Mouse (Mus musculus) spleen, postnatal 4 days (tissue): Measurements from ENCODE around the gene Pde4d.

Experiments
- DNase-seq, 2 experiments: peaks; one replicate each; pipeline ENCODE4 v3.0.0; 2022; ENCODE audit warnings: low spot score in 2 of 2

Gene Pde4d

DNA sequence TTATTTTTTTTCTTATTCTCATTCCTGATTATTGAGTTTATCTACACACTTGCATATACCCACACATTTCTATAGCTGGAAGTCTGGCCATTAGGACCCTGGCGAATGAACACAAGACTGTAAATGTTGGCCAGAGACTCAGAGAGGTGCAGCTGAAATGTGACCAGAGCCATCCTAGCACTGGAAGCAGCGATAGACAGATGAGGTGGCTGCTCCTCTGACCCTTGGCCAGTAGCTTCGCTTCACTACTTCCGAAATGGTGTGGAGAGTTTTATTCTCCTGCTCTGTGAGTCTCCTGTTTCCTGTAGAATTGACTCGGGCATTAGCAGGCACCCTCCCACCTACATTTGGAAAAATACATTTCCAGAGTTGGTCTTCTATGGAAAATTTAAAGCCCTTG lies 1212.4 kb downstream of the Pde4d start:
- DNase-seq, result no peak

DNA sequence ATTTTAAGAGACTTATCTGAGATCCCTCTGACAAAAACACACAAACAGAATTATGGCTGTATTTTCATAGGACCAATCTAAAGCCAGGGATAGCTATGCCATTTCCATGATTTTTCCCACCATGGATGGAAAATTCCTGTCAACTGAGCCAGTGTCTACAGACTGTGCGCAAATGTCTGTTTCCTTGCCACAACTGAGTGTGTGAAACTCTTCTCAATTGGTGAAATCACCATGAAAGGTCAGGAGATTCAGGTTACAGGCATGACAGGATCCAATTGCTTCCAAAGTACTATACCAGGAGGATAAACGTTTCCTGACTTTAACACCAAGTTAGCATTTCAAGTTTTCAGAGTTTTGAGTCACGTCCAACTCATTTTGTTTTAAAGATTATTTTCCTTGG lies 1213.0 kb downstream of the Pde4d start:
- DNase-seq, result no peak

DNA sequence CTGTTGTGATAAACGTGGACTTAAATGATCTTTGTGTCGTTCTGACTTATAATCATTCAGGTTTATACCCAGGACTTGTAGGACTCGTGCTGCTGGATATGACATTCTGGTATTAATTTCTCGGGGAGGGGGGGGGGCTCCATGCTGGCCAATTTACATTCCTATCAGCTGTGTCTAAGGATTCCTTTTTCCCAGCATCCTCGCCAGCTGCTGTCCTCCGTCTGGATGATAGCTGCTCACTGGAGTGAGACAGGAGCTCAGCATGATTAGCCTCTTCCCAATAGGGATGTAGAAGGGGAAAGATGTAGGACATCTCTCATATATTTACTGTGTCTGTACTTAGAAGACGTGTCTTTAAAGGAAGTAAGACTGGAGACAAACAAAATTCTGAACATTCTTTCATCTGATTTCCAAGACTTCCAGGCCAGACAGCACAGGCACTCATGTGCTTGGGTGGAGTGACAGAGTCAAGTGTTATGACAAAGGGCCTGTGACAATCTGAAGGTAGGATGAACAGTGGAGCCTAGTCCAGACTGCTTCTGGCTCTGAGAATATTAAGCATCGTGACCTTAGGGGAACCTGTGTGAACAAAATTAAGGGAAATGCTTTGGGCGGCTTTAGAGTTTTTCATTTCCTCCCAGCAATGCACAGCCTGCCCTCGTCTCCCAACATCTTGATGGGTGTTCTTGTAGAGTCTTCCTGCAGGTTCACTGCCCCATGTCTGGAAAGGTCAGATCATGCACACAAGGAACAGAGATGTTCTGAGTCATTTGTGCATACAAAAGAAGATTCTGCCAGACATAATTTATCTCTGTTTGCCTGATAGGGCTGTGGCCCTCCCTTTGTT lies 1215.4 kb downstream of the Pde4d start:
- DNase-seq, result no peak

DNA sequence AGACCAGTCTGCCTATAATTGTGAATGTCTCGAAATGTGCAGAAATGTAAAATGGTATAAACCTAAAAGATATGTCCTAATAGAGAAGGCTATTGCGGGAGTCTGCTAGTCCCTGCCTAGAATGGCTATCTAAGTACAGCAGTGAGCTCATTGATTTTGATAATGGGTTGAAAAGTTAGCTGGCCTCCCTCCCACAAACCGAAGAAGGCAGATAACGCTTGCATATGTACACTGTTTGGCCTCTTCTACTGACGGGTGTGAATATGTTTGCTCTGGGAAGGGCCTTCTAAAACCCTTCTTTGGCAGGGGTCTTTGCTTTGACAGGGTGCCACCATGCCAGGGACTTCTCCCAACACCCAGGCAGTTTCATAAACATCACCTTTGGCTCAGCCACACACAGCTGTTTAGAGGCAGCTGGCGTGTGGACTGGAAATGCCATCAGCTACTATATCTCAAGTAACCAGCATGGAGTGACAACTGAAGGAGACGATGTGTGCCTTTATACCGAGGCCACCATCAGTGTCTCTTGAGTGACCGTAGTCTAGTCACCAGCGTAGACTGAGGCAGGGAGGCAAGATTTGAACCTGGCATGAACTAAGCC lies 1216.2 kb downstream of the Pde4d start:
- peak in 1 of 2 experiments; percentile 42 for DNase-seq

DNA sequence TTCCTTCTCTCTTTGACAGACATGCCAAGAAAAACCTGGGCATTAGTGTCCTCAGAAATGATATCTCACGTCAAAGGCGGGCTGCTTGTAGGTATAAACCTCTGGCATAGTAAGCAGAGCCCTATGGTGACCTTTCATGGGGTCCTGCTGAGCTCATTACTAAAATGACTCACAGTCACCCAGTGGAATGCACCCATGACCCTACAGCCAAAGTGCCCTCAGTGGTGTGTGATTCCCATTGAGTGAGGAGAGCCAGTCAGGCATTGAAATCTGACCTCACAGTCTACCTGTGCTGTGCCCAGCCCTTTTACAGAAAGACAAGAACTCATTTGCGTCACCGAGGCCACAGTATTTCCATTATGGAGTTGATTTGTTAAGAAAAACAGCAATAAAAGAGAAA lies 1220.2 kb downstream of the Pde4d start:
- no peak for DNase-seq

DNA sequence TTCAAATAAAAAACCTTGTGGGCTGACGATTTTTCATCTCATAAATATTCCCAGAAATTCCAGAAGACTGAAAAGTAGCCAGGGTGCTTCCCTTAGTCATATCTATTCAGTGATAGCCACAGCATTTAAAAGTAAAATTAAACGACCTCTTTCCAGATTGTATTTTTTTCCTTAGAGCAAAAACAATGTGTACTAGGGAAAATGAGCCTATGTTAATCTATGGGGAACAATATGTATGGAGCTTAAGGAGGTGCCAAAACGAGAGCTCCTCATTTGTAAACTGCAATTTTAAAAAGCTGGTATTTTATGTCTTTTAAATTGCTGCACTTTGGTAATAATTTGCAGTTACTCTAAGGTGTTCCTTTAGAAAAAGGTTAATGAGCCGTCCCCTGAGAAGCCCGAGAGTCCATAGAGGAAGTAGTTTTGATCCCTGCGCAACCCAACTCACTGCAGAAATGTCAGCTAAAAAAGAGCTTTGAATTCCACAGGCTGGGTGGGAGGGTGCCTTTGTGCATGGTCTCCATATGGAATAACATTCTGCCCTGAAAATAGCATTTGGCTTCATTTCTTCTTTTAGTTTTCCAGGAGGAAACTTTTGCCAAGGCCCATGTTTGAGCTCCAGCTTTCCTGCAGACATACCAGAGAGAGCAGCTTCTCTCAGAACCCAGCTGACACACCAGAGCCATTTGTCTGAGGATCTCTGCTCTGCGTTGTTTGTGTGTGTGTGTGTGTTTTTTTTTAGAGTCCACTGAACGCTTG lies 1222.0 kb downstream of the Pde4d start:
- DNase-seq, result no peak

DNA sequence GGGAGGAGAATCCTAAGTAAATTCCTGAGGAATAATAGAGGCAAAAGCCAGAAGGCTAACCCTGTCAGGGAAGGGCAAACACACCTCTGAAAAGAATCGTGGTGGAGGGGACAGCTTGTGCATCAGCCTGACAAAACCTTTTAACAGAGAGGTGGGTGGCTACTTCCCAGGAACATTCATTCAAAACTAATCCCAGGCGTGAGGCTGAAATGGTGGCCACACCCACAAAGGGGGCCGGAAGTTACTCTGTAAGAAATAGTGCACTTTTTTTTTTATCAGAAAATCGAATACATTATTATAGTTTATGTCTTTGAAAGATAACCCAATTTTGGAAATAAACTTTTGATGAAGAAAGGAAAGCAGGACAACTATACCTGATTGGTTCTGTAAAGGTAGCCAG lies 1227.3 kb downstream of the Pde4d start:
- no peak for DNase-seq

DNA sequence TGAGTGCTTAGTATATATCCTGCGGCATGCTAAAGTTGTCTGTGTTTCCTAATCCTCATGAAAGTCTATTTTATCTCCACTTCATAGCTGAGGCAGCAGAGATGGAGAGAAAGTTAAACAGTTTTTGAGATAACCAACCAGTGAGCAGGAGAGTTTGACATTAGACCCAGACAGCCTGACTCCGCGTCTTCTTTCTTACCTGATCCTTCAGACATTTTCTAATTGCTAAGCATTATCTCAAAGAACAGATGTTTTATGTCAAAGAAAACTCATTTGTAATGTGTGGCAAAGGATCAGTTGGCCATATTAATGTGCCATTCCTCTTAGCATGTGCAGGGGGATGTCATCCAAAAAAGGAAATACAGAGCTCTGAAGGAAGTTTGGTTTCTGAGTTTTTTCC lies 1227.9 kb downstream of the Pde4d start:
- no peak for DNase-seq

DNA sequence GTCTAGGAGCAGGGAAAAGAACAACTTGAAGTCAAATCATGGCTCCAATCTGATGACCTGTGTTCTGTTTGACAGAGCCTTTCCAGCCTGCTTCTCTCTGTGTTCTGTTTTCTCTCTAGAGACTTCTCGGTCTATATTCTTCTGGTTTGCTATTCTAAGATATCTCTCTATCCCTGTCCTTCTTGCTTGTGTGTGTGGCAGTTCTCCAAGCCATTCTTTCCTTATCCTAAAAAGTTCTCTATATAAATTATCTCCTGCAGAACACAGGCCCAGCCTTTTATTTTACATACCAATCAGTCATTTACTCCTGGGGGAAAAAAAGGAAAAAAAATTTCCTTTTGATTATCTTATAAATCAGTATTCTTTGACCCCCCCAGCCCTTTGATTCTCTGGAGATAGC lies 1229.2 kb downstream of the Pde4d start:
- DNase-seq, result no peak

DNA sequence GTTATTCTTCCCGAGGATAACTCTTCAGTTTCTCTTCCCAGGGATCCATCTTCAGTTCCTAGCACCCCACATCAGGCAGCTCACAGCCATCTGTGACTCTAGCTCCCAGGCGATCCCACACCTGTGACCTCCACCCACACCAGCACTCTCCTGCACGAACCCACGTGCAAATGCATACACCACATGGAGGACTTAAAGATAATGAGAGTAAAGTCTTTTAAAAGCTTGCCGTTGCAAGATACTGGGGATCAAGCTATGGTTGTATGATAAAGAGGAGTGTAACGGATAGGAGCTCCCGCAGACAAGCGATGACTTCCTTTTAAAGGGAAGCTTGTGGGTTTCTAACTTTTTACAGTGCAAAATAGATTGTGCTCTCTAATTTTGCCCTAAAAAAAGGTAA lies 1230.5 kb downstream of the Pde4d start:
- no peak for DNase-seq

DNA sequence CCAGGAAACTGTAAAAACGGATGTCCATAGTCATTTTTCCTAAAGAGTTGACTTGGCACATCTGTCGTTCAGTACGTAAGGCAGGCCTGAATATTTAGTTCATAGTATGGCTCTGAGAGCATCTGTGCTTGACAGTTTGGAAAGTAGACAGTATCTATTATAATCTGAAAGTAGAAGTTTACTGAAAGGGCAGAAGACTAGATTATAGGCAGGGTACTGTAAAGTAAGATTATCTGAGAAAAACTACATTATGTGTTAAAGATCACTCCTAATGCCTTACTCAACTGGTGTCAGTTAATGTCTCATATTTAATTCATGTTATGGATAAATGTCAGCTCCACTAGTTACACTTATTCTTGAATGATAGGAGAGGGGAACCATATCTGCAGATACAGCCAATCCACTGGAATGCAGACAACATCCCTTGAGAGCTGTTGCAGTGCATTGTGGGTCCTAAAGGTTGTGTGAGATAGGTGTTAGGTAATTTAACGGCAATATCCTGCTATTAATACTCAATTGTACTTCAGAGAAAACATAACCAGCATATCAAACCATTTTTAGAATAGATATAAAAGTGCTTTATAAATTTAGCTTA lies 1232.0 kb downstream of the Pde4d start:
- DNase-seq, result no peak

DNA sequence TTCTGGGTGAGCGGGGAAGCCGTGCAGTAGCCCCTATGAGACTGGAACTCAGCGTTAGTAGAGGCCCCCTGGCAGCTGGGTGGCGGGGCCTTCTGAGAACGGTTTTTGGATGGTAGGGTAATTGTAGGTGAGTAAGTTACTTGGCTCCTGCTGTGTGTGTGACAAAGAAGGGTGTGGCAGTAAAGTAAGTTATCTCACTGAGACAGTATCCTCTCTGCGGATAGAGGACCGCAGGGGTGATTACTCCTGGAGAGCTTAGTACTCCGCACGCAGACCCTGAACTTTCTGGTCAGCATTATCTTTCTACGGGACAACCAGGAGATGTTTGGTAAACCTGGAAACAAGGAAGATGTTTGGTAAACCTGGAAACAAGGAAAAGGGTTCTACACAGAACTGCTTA lies 1233.3 kb downstream of the Pde4d start:
- DNase-seq, result no peak

DNA sequence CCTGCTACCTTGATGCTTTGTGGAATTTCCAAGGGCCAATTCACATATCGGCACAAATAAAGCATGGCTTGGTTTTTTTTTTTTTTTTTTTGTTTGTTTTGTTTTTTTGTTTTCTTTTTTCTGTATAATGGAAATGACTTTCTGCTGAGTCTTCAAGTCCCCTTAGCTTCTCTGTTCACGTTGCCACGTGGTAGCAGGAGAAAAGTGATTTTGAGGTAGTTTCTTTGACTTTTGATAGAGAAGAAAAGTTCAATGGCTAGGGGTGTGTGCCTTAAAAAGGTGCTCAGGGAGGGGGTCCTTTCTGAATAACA lies 1235.2 kb downstream of the Pde4d start:
- DNase-seq, result no peak

DNA sequence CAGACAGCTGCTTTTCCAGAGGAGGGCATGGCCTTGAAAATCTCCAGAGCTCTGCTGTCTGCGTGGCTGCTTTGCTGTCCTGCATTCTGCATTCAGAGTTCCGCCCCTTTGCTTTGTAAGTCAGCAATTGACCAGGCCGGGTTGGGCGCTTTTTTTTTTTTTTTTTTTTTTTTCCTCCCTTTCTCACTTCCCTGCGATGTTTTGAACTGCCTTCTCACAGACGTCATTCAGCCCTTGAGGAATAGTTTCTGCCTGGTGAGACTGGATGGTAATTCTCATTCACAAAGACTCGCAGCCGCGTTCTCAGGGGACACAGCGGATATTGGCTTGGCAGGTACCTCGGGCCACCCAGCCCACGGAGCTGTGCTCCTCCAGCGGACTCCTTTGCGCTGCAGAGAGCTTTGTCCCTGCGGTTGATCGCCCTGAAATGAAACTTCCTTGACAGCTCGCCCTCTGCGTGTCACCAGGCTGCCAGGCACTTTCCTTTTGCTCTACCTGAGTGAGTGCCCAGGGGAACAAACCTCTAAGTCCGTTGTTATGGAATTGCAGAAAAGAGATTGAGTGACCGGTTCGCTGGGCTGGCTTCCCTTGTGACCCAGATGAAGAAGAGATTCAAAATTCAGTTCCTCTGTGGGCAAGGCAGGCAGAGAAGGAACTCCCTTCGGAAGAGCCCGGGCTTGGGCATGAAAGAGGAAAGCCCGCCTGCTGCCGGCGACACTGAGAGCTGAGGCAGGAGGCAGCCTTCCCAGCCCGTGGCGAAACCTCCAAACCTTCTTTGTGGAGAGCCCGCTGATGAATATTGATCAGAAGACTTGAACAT lies 1235.8 kb downstream of the Pde4d start:
- DNase-seq, result peak; percentile 55 to 81

DNA sequence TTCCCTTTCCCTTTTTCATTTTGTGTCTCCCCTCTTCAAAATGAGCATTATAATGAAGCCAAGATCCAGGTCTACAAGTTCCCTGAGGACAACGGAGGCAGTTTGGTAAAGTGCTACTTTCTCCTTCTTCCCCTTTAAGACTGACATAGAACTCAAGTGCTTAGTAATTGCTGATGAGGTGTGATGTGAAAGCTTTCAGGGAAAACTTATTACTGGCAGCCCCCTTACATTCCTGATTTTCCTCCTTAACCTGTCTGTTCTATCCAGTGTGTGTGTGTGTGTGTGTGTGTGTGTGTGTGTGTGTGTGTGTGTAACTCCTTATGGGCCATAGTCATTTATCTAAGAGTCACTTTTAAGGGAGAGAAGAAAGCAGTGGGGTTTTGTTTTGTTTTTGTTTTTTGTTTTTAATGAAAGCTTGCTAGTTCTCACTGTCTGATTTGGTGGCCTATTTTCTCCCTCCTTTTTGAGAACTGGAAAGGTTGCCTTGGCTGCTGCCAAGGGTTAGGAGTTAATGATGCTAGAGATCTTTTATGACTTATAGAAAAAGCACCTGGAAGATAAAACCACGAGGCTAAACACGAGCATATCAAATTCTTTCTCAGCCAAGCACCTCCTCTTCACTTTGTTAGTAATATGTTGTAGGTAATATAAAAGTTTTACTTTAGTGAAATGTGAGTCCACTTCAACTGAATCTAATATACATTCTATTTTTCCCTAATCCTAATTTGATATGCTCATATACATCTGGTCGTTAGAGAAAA lies 1236.5 kb downstream of the Pde4d start:
- DNase-seq, result no peak

DNA sequence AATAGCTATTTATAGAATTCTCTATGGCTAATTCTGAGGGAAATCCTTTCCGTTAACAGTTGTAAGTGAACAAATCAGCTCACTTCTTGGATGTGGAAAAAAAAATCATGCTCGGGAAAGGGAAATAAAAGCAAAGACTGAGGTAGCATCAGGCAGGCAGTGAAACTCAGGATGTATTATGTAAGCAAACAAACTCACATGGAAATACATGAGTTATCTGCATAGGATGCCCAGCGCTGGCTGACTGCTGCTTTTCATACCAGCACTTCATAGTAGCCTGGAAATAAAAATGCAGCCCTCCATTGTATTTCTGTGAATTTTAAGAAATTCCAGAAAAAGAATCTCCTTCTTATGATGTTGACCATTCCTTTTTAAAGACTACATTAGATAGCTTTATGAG lies 1237.2 kb downstream of the Pde4d start:
- no peak for DNase-seq

DNA sequence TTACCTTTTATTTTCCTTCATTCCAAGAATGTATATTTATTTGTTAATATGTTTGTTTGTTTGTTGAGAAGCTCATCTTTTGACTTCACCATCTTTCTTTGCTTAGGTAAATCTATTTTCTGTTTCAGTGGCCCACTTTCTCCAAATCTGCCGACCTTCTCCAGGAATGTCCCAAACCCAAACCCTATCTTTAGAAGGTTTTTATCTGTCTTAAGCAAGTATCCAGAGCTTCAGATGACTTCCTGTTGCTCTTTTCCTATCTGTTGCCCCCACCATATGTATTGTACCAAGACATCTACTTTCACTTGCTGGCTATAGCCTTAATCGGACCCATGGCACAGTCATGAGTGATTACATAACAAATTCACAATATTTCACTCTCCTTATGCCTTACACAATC lies 1238.4 kb downstream of the Pde4d start:
- no peak for DNase-seq

DNA sequence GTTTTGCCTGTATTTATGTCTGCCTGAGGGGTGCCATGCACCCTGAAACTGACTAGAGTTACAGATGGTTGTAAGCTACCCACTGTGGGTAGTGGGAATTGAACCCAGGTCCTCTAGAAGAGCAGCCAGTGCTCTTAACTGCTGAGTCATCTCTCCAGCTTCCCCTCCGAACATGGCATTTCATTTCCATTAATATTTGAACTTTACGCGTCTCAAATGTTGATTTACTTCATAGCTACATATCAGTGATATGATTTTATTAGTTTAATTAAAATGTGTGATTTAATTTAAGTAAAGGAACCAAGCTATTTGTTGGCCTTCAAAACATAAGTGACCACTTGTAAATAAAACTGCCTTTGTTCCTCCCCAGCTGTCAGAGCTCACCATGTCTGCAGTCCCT lies 1239.4 kb downstream of the Pde4d start:
- no peak for DNase-seq

DNA sequence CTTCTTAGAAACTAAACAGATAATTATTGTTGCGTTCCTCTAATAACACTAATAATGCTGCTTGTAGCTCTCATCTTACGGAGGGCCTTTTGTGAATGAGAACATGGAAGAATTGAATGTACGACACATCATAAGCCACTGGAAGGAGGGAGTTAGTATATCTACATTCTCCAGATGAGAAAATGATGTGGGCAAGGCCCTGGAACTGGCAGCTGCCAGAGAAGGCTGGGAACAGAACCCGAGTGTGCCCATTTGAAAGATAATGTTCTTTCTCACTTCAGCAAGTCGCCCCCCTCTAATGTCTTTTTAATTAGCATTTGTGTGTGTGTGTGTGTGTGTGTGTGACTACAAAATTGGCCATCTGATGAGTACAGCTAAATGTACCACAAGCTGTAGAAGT lies 1240.8 kb downstream of the Pde4d start:
- peak in 1 of 2 experiments; percentile 30 for DNase-seq

DNA sequence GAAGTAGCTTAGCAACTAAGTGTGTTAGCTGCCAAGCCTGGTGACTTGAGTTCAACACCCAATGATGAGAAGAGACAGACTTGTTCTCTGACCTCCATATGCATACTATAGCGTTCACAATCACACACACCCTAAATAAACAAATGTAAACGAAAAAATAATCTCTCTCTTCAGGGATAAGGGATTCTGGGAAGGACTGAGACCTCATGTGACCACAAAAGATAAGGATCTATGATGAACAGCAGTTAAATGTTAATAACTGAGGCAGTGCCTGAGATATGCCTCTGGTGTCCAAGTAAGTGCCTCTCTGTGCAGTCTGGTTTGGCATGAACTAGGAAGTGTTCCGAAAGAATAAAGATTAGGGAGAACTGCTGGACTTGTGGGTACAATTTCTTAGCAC lies 1243.1 kb downstream of the Pde4d start:
- no peak for DNase-seq

DNA sequence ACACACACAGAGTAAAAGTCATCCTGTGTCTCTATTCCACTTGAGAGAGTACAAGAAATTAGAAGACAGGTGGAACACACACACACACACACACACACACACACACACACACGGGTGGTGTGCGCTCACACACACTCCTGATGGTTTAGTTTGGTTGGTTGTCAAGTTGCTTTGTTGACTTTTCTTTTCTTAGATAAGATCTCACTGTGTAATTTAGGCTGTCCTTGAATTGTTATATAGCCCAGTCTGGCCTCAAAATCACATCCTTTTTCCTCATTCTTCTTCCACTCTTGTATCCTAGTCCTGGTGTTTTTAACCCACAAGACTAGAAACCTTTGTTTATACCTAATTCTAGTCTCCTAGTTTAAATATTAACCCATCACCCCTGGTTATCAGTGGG lies 1244.0 kb downstream of the Pde4d start:
- DNase-seq, result no peak
